ENCODE assay signal across 27 mouse cellular contexts in the genomic region with DNA sequence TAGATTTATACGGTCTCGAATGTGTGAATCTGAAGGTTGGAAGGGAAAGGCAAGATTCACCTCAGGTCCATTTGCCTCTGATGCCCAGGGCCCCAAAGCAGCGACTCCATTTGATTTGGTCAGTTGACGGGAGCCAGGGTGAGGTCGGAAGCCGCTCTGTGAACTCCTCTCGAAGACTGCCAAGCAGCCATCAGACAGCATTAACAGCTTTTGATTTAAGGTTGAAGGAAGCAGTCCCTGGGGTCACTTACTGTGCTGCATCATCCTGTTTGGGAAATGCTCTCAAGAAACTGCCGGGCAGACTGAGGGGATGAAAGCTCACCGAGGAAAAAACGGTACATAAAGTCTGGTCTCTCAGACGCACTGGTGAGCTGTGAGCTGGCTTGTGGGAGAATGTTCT.
DNase-seq lines count a peak whose midpoint lies in the region; ATAC-seq and TF ChIP-seq lines count a peak whose summit lies in the region.
"Had no signal": no experiment of that assay in that cellular context is flagged by ENCODE, and none has a peak within 500 bp of the region (broad histone marks: within the 10 kb centered on the region; RNA-seq: fewer than 3 reads in every experiment).

No protein-coding gene starts in this region.

- no peaks in the 10 kb centered on the region for H3K27me3 ChIP-seq in kidney, postnatal 0 days (ENCODE audit: insufficient read depth, low read length)
- no peaks in the 10 kb centered on the region for H3K27me3 ChIP-seq in kidney, embryonic 16.5 days (ENCODE audit: insufficient read depth, low read length)
- H3K27me3 ChIP-seq: forebrain, embryonic 12.5 days; forebrain, embryonic 15.5 days; heart, embryonic 13.5 days had no signal

- peak; percentile 55 for DNase-seq in kidney, postnatal 0 days (ENCODE audit: low spot score)
- DNase-seq in kidney, postnatal 25 days = peak; percentile 7 to 51
- DNase-seq in kidney, adult 9 months = no peak
- DNase-seq in MN1 (ENCODE audit: low spot score) = peak; percentile 55
- DNase-seq in right cerebral cortex, postnatal 4 days = no peak
- DNase-seq: adrenal gland, adult 2 months; adrenal gland, postnatal 14 days; cerebellum, adult 11 months; cerebellum, adult 8-10 months; cerebellum, postnatal 10 days; cerebellum, postnatal 36 days; embryo, embryonic 11 days; gastrocnemius, postnatal 25 days; heart, adult 2 months; heart, postnatal 14 days; heart, postnatal 4 days had no signal

- 0 out of 2 replicates have a peak, but pooled peaks cover 2% of the 10 kb centered on the region for H3K4me1 ChIP-seq in kidney, postnatal 0 days (replicated peaks; ENCODE audit: insufficient read depth, low read length)
- peaks cover 7% of the 10 kb centered on the region; the same call in 1 of the 2 replicates for H3K4me1 ChIP-seq in kidney, embryonic 16.5 days (ENCODE audit: insufficient read depth, low read length)
- H3K4me1 ChIP-seq: heart, embryonic 13.5 days had no signal

- H3K27ac ChIP-seq in kidney, postnatal 0 days = no peak overlapping the region
- H3K27ac ChIP-seq in kidney, embryonic 16.5 days (ENCODE audit: low read length) = no peak overlapping the region
- H3K27ac ChIP-seq: embryonic facial prominence, embryonic 10.5 days; embryonic facial prominence, embryonic 13.5 days; forebrain, embryonic 12.5 days; forebrain, embryonic 15.5 days; heart, adult 2 months; heart, embryonic 10.5 days; heart, embryonic 13.5 days; hindbrain, embryonic 14.5 days; hindbrain, postnatal 0 days had no signal

- H3K4me3 ChIP-seq in kidney, postnatal 0 days (replicated peaks; ENCODE audit: low read depth, low read length) = no peak overlapping the region
- H3K4me3 ChIP-seq in kidney, embryonic 16.5 days (ENCODE audit: low read length) = no peak overlapping the region
- H3K4me3 ChIP-seq: embryonic facial prominence, embryonic 10.5 days; embryonic facial prominence, embryonic 13.5 days; erythroblast, embryonic 14.5 days; forebrain, embryonic 12.5 days; forebrain, embryonic 15.5 days; heart, adult 2 months; heart, embryonic 10.5 days; heart, embryonic 13.5 days had no signal

- H3K9me3 ChIP-seq in kidney, postnatal 0 days (replicated peaks; ENCODE audit: low read length) = no peaks in the 10 kb centered on the region
- no peaks in the 10 kb centered on the region for H3K9me3 ChIP-seq in kidney, embryonic 16.5 days (ENCODE audit: low read length)
- H3K9me3 ChIP-seq: embryonic facial prominence, embryonic 10.5 days; embryonic facial prominence, embryonic 13.5 days; forebrain, embryonic 12.5 days; forebrain, embryonic 15.5 days; heart, embryonic 10.5 days; heart, embryonic 13.5 days had no signal

- no peaks in the 10 kb centered on the region for H3K36me3 ChIP-seq in kidney, postnatal 0 days (ENCODE audit: insufficient read depth, low read length)
- H3K36me3 ChIP-seq in kidney, embryonic 16.5 days (ENCODE audit: insufficient read depth, low read length) = no peaks in the 10 kb centered on the region
- H3K36me3 ChIP-seq: embryonic facial prominence, embryonic 10.5 days; embryonic facial prominence, embryonic 13.5 days; forebrain, embryonic 12.5 days; forebrain, embryonic 15.5 days; heart, embryonic 10.5 days; heart, embryonic 13.5 days had no signal

- H3K4me2 ChIP-seq in kidney, postnatal 0 days (ENCODE audit: low read length) = no peak overlapping the region
- H3K4me2 ChIP-seq in kidney, embryonic 16.5 days (replicated peaks; ENCODE audit: low read depth, low read length) = no peak overlapping the region
- H3K4me2 ChIP-seq: embryonic facial prominence, embryonic 13.5 days; forebrain, embryonic 12.5 days; forebrain, embryonic 15.5 days; heart, embryonic 13.5 days; hindbrain, embryonic 14.5 days had no signal

- WGBS in kidney, postnatal 0 days = 30% methylated on average over 11 of the region's 11 CpGs
- WGBS in kidney, embryonic 16.5 days = 36% methylated on average over 11 of the region's 11 CpGs

- no peak overlapping the region for H3K9ac ChIP-seq in kidney, postnatal 0 days (ENCODE audit: low read depth, low read length)
- H3K9ac ChIP-seq in kidney, embryonic 16.5 days (replicated peaks; ENCODE audit: low read length) = no peak overlapping the region
- H3K9ac ChIP-seq: embryonic facial prominence, embryonic 13.5 days; forebrain, embryonic 12.5 days; forebrain, embryonic 15.5 days; heart, embryonic 13.5 days; hindbrain, embryonic 14.5 days had no signal

- no peak for TF ChIP-seq CTCF in kidney, postnatal 0 days (IDR thresholded peaks at IDR 0.05; ENCODE audit: low read depth)

- no peak for ATAC-seq in kidney, postnatal 0 days (replicated peaks; ENCODE audit: low FRiP score, low read depth)
- ATAC-seq in kidney, embryonic 16.5 days (ENCODE audit: low FRiP score, low TSS enrichment) = no peak
- 0 out of 2 replicates have a peak, but pooled peaks have one; percentile 22 for ATAC-seq in granulocyte monocyte progenitor cell, adult 5-6 weeks (replicated peaks; ENCODE audit: poor library complexity, severe bottlenecking)
- ATAC-seq: forebrain, embryonic 15.5 days; hindbrain, postnatal 0 days had no signal

Comparison
In these comparisons a context has a peak if more than half of its experiments do, and no peak if none do; other contexts are left out.
1. DNase-seq: peak in kidney, postnatal 0 days (single experiment), kidney, postnatal 25 days (2 of 2) and MN1 (single experiment); none in kidney, adult 9 months (single experiment) and right cerebral cortex, postnatal 4 days (single experiment).